Mouse (Mus musculus) myocyte (in vitro differentiated cells): ENCODE results near the gene Olfr905. TPM values are rescaled to one million over a fixed set of nuclear protein-coding genes. Genes with fewer than 3 reads are reported as not detected.

Experiments
- H3K27me3 ChIP-seq: one replicate; pipeline ENCODE4 v1.6.1; 2011; ENCODE audit not compliant: control insufficient read depth, insufficient read depth, insufficient read length
- H3K36me3 ChIP-seq: one replicate; pipeline ENCODE4 v1.6.1; 2011; ENCODE audit not compliant: control insufficient read depth, insufficient read depth
- H3K4me2 ChIP-seq: one replicate; pipeline ENCODE4 v1.6.1; 2011; ENCODE audit warnings: low read depth, control low read depth
- H3K4me3 ChIP-seq: one replicate; pipeline ENCODE4 v1.5.1; 2011; ENCODE audit warnings: mild to moderate bottlenecking, control low read depth, moderate library complexity
- H3K79me2 ChIP-seq: one replicate; pipeline ENCODE4 v1.6.1; 2011; ENCODE audit not compliant: control insufficient read depth, insufficient read depth
- H3ac ChIP-seq: one replicate; pipeline ENCODE4 v1.6.1; 2011; ENCODE audit not compliant: control insufficient read depth, insufficient read length
- CEBPB ChIP-seq: IDR thresholded peaks from 2 replicates; pipeline ENCODE4 v1.6.1; 2011; ENCODE audit warnings: mild to moderate bottlenecking, moderate library complexity; ENCODE audit not compliant: poor library complexity, insufficient read depth, severe bottlenecking
- E2F4 ChIP-seq: IDR thresholded peaks from one replicate; pipeline ENCODE4 v1.6.1; 2011; ENCODE audit warnings: mild to moderate bottlenecking, control low read depth, moderate library complexity; ENCODE audit not compliant: insufficient read depth
- MAX ChIP-seq: IDR thresholded peaks from one replicate; pipeline ENCODE4 v1.6.1; 2011; ENCODE audit warnings: low read depth, mild to moderate bottlenecking, control low read depth
- MYOD1 ChIP-seq, 3 experiments: IDR thresholded peaks; one replicate each; pipeline ENCODE4 v1.6.1; 2011; ENCODE audit warnings: control low read depth in 2 of 3, low read depth in 2 of 3, mild to moderate bottlenecking in 2 of 3, moderate library complexity in 1 of 3; ENCODE audit not compliant: insufficient read length in 2 of 3, control insufficient read depth in 1 of 3
- MYOG ChIP-seq, 3 experiments: IDR thresholded peaks; one replicate each; pipeline ENCODE4 v1.6.1; 2011; ENCODE audit warnings: control low read depth in 2 of 3, low read depth in 2 of 3, mild to moderate bottlenecking in 2 of 3; ENCODE audit not compliant: insufficient read length in 2 of 3, control insufficient read depth in 1 of 3, insufficient read depth in 1 of 3
- POLR2A ChIP-seq: IDR thresholded peaks from one replicate; pipeline ENCODE4 v1.6.1; 2011; ENCODE audit warnings: low read depth, mild to moderate bottlenecking, control low read depth, moderate library complexity; ENCODE audit not compliant: insufficient read length
- POLR2AphosphoS2 ChIP-seq: IDR thresholded peaks from one replicate; pipeline ENCODE4 v1.6.1; 2011; ENCODE audit warnings: low read depth, control low read depth; ENCODE audit not compliant: insufficient read length
- REST ChIP-seq: IDR thresholded peaks from one replicate; pipeline ENCODE4 v1.6.1; 2011; ENCODE audit warnings: mild to moderate bottlenecking, control low read depth, moderate library complexity; ENCODE audit not compliant: insufficient read depth, insufficient read length
- SRF ChIP-seq: IDR thresholded peaks from one replicate; pipeline ENCODE4 v1.6.1; 2011; ENCODE audit warnings: low read depth; ENCODE audit not compliant: control insufficient read depth, insufficient read length
- TCF12 ChIP-seq: IDR thresholded peaks from one replicate; pipeline ENCODE4 v1.6.1; 2011; ENCODE audit warnings: mild to moderate bottlenecking, control low read depth; ENCODE audit not compliant: poor library complexity, insufficient read depth, severe bottlenecking
- TCF3 ChIP-seq: IDR thresholded peaks from one replicate; pipeline ENCODE4 v1.6.1; 2011; ENCODE audit warnings: low read depth, control low read depth; ENCODE audit not compliant: insufficient read length
- USF1 ChIP-seq: IDR thresholded peaks from one replicate; pipeline ENCODE4 v1.6.1; 2011; ENCODE audit warnings: low read depth, mild to moderate bottlenecking, control low read depth, moderate library complexity
- polyA plus RNA-seq: library from polyadenylated mRNA; unstranded; fragments of >200 nt; fragmentation: generic; extraction: Trizol; gene quantifications from one replicate; pipeline ENCODE4 v1.2.1, GENCODE M21; 2012; ENCODE audit warnings: missing spikeins

Gene Olfr905
- polyA plus RNA-seq = not detected

GRCm38 (mm10) chr9:38470807-38471206 lies at the start of gene Olfr905:
Gene Olfr905 (plus strand): TSS chr9:38471107.
- TF ChIP-seq POLR2AphosphoS2 (no peak), USF1 (no peak), MYOG (IDR thresholded peaks at IDR 0.05; ENCODE audit: control insufficient read depth in 1 of 3, insufficient read depth in 1 of 3, insufficient read length in 2 of 3, low read depth in 2 of 3) (no peak), E2F4 (no peak), TCF12 (no peak), CEBPB (no peak), SRF (no peak), POLR2A (no peak), MAX (no peak), MYOD1 (IDR thresholded peaks at IDR 0.05; ENCODE audit: control insufficient read depth in 1 of 3, insufficient read length in 2 of 3, low read depth in 2 of 3) (no peak)
- H3K27me3 ChIP-seq = no peaks in the 10 kb centered on the region
- no peaks in the 10 kb centered on the region for H3K79me2 ChIP-seq
- no peak within 1 kb of the TSS for H3K4me3 ChIP-seq
- H3K4me2 ChIP-seq = no peak within 1 kb of the TSS
- H3ac ChIP-seq = no peak within 1 kb of the TSS
- H3K36me3 ChIP-seq = no peaks in the 10 kb centered on the region

DNA sequence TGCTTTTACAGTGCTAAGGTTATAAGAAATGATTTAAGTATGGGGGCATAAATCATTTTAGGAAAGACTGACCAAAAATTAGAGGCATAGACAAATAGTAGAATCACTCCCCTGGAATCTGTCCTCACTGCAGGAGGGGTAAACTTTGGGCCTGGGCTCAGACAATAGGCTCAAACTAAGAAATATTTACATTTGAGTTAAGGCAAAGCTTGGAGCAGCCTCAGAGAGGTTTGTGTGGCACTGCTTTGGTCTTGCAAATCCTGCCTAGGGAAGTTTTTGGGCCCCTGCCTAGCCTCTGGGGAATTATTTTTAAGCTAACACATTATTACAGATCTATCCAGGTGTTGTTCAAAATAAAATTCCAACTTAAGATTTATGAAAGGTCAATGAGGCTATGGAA lies 47.1 kb upstream of the Olfr905 start:
- Histone ChIP-seq H3K27me3 (no peaks in the 10 kb centered on the region), H3K79me2 (no peaks in the 10 kb centered on the region), H3K4me2 (no peak overlapping the region), H3K36me3 (no peaks in the 10 kb centered on the region), H3ac (no peak overlapping the region), H3K4me3 (no peak overlapping the region)
- no peak for TF ChIP-seq USF1
- no peak for TF ChIP-seq MAX
- no peak for TF ChIP-seq TCF12

DNA sequence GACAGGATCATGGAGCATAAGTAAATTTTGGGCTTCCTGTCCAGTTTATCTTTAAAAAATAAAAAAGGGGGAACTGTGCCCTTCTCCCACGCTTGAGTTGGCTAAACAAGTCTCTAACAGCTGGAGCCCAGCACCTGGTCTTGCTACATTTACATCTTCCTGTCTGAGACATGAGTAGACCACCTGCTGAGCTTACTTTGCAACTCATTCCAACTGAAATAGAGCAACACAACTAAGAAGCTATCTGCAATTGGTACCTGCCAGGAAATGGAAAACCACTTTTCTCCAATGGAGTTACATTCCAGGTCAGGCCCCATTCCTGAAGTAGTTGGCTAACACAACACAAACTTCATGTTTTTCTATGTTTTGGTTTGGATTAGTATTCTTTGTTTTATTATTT lies 43.9 kb upstream of the Olfr905 start:
- Histone ChIP-seq H3ac (no peak overlapping the region), H3K79me2 (no peaks in the 10 kb centered on the region)
- TF ChIP-seq TCF12 = no peak
- no peak for TF ChIP-seq REST
- no peak for TF ChIP-seq E2F4
- TF ChIP-seq MAX = no peak
- TF ChIP-seq MYOD1 (IDR thresholded peaks at IDR 0.05; ENCODE audit: control insufficient read depth in 1 of 3, insufficient read length in 2 of 3, low read depth in 2 of 3) = no peak
- no peak for TF ChIP-seq USF1
- TF ChIP-seq TCF3 = no peak
- no peak for TF ChIP-seq POLR2AphosphoS2
- no peak for TF ChIP-seq SRF
- TF ChIP-seq POLR2A = no peak
- no peak for TF ChIP-seq MYOG (IDR thresholded peaks at IDR 0.05; ENCODE audit: control insufficient read depth in 1 of 3, insufficient read depth in 1 of 3, insufficient read length in 2 of 3, low read depth in 2 of 3)
- no peak for TF ChIP-seq CEBPB

GRCm38 (mm10) chr9:38429155-38429554 lies 41.8 kb upstream of the Olfr905 start, which contains the start of gene Olfr901:
Gene Olfr901 (plus strand): TSS chr9:38429455.
- no peak for TF ChIP-seq SRF
- no peak for TF ChIP-seq MAX
- TF ChIP-seq TCF12 = no peak
- no peak for TF ChIP-seq MYOD1 (IDR thresholded peaks at IDR 0.05; ENCODE audit: control insufficient read depth in 1 of 3, insufficient read length in 2 of 3, low read depth in 2 of 3)
- TF ChIP-seq CEBPB = no peak
- no peak for TF ChIP-seq POLR2AphosphoS2
- TF ChIP-seq TCF3 = no peak
- no peak for TF ChIP-seq MYOG (IDR thresholded peaks at IDR 0.05; ENCODE audit: control insufficient read depth in 1 of 3, insufficient read depth in 1 of 3, insufficient read length in 2 of 3, low read depth in 2 of 3)
- TF ChIP-seq E2F4 = no peak
- TF ChIP-seq REST = no peak
- TF ChIP-seq POLR2A = no peak
- no peak for TF ChIP-seq USF1
- Histone ChIP-seq H3ac (no peak within 1 kb of the TSS), H3K4me3 (no peak within 1 kb of the TSS), H3K4me2 (no peak within 1 kb of the TSS), H3K79me2 (no peaks in the 10 kb centered on the region), H3K36me3 (no peaks in the 10 kb centered on the region), H3K27me3 (no peaks in the 10 kb centered on the region)

More for the DNA sequence above, 43.9 kb upstream of the Olfr905 start:
- Histone ChIP-seq H3K4me2 (no peak overlapping the region), H3K4me3 (no peak overlapping the region), H3K27me3 (no peaks in the 10 kb centered on the region), H3K36me3 (no peaks in the 10 kb centered on the region)

DNA sequence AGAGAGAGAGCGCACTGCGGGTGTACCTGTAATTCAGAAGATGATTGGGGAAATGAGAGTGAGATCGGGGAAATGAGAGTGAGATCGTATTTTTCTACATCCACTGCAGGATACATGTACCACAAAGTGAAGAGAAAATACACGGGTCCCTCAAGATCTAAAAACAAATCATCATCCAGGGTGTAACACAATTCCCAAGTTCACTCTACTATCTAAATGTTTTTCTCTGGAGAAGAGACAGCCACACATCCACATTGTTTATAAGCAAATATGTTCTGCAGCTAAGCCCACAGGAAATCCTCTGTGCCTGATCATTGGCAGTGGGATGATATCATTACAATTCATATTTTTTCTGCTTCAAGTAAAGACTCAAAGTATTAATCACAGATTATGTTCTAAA lies 23.6 kb upstream of the Olfr905 start, which contains the start of gene Olfr902:
TSS of gene Olfr902 (plus strand) at position 301 of the 400 bp plus-strand sequence.
- Histone ChIP-seq H3ac (no peak within 1 kb of the TSS), H3K27me3 (no peaks in the 10 kb centered on the region), H3K4me3 (no peak within 1 kb of the TSS), H3K79me2 (no peaks in the 10 kb centered on the region), H3K36me3 (no peaks in the 10 kb centered on the region), H3K4me2 (no peak within 1 kb of the TSS)
- TF ChIP-seq POLR2AphosphoS2 (no peak), TCF12 (no peak), SRF (no peak), USF1 (no peak), TCF3 (no peak), POLR2A (no peak), MYOD1 (IDR thresholded peaks at IDR 0.05; ENCODE audit: control insufficient read depth in 1 of 3, insufficient read length in 2 of 3, low read depth in 2 of 3) (no peak), MYOG (IDR thresholded peaks at IDR 0.05; ENCODE audit: control insufficient read depth in 1 of 3, insufficient read depth in 1 of 3, insufficient read length in 2 of 3, low read depth in 2 of 3) (no peak), REST (no peak), CEBPB (no peak)
